In the genomic region with DNA sequence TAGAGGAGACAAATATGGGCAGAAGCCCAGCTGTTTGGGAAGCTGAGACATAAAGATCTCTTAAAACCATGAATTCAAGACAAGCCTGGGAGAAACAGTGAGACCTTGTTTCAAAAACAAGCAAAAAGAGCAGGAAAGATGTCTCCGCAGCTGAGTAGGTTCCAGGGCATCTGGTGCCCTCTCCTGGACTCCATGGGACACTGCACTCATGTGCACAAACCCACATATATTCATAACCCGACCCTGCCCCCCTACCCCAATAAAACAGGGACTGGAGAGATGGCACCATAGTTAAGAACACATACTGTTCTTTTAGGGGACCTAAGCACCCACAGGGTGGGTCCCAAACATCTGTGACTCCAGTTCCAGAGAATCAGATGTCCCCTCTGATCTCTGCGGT, we compare ENCODE assay signal across 9 mouse cellular contexts. TPM values are rescaled to one million over a fixed set of nuclear protein-coding genes. Genes with fewer than 3 reads are reported as not detected.
DNase-seq lines count a peak whose midpoint lies in the region; ATAC-seq and TF ChIP-seq lines count a peak whose summit lies in the region.
"Had no signal": no experiment of that assay in that cellular context is flagged by ENCODE, and none has a peak within 500 bp of the region (broad histone marks: within the 10 kb centered on the region; RNA-seq: fewer than 3 reads in every experiment).

No protein-coding gene starts in this region.

- POLR2A ChIA-PET in Patski (lab: Charles Lee) = no interaction called here

- H3K4me1 ChIP-seq in liver, postnatal 0 days (ENCODE audit: insufficient read depth) = no peaks in the 10 kb centered on the region
- no peaks in the 10 kb centered on the region for H3K4me1 ChIP-seq in liver, embryonic 11.5 days (replicated peaks; ENCODE audit: control insufficient read depth, insufficient read depth, low read length)

- WGBS in liver, postnatal 0 days (ENCODE audit: insufficient replicate concordance) = 67% methylated on average over 3 of the region's 3 CpGs
- 61% methylated on average over 3 of the region's 3 CpGs for WGBS in liver, embryonic 11.5 days

- H3K4me2 ChIP-seq in liver, postnatal 0 days (ENCODE audit: low read depth, low read length) = no peak overlapping the region
- H3K4me2 ChIP-seq in liver, embryonic 11.5 days = no peak overlapping the region

- peak; percentile 62 for TF ChIP-seq CTCF in liver, postnatal 0 days (IDR thresholded peaks at IDR 0.05; ENCODE audit: low read depth)
- peak; percentile 85 for TF ChIP-seq CTCF in Patski (IDR thresholded peaks at IDR 0.05)

- 0 out of 2 replicates have a peak, but pooled peaks have one; percentile 29 for ATAC-seq in frontal cortex, adult (ENCODE audit: low TSS enrichment)
- ATAC-seq in liver, postnatal 0 days = no peak
- no peak for ATAC-seq in liver, embryonic 11.5 days (replicated peaks; ENCODE audit: low FRiP score)
- no peak for ATAC-seq in Patski
- peak; percentile 69 for ATAC-seq in megakaryocyte, adult 5-6 weeks (ENCODE audit: poor library complexity, severe bottlenecking)

- H3K4me3 ChIP-seq in liver, postnatal 0 days (ENCODE audit: low read depth, low read length) = no peak overlapping the region
- H3K4me3 ChIP-seq in liver, embryonic 11.5 days (ENCODE audit: low read depth, low read length) = no peak overlapping the region

- H3K36me3 ChIP-seq in liver, postnatal 0 days (replicated peaks; ENCODE audit: insufficient read depth, low read length) = no peaks in the 10 kb centered on the region
- H3K36me3 ChIP-seq in liver, embryonic 11.5 days (ENCODE audit: control insufficient read depth, insufficient read depth, low read length) = no peaks in the 10 kb centered on the region

- DNase-seq in frontal cortex, postnatal 14 days (ENCODE audit: low spot score in 2 of 2) = no peak
- DNase-seq in liver, postnatal 0 days = no peak
- no peak for DNase-seq in liver, embryonic 11.5 days (ENCODE audit: low spot score)
- DNase-seq in Patski (ENCODE audit: low read depth, low spot score) = no peak
- DNase-seq in testis, postnatal 10 days (ENCODE audit: low spot score) = no peak
- DNase-seq in adrenal gland, postnatal 10 days = no peak
- DNase-seq: right cerebral cortex, postnatal 25 days had no signal

- H3K27me3 ChIP-seq in liver, postnatal 0 days (ENCODE audit: insufficient read depth, low read length) = no peaks in the 10 kb centered on the region
- H3K27me3 ChIP-seq in liver, embryonic 11.5 days (replicated peaks; ENCODE audit: control insufficient read depth, insufficient read depth, low read length) = no peaks in the 10 kb centered on the region
- no peaks in the 10 kb centered on the region for H3K27me3 ChIP-seq in Patski

- in situ Hi-C loops in Patski (cut with MboI; ENCODE audit: low pct_unique_long_range_greater_than_20kb) = loop anchor here (5.0 to 10.0 kb wide), 2 partner anchors 61 to 159 kb away; a partner anchor contains a TSS

- no peaks in the 10 kb centered on the region for H3K9me3 ChIP-seq in liver, postnatal 0 days (ENCODE audit: low read length)
- no peaks in the 10 kb centered on the region for H3K9me3 ChIP-seq in liver, embryonic 11.5 days (ENCODE audit: control insufficient read depth, low read length)

- H3K9ac ChIP-seq in liver, postnatal 0 days (replicated peaks) = no peak overlapping the region
- no peak overlapping the region for H3K9ac ChIP-seq in liver, embryonic 11.5 days (ENCODE audit: low read depth, low read length)

- no peak for TF ChIP-seq EP300 in liver, postnatal 0 days (IDR thresholded peaks at IDR 0.05; ENCODE audit: low read depth)

- CTCF ChIA-PET in Patski (lab: Charles Lee) = interaction anchor here (1.0 to 2.5 kb wide), 5 partner anchors 27 to 60 kb away, joined by 4 to 13 read pairs (median 4); a partner anchor contains a TSS

- H3K27ac ChIP-seq in liver, postnatal 0 days (ENCODE audit: low read depth) = no peak overlapping the region
- H3K27ac ChIP-seq in liver, embryonic 11.5 days (ENCODE audit: low read depth, low read length) = no peak overlapping the region

RNA-seq across cellular contexts. Expression of a gene that starts 8.0 kb away (rescaled TPM):
- 0.94 and 1.1 TPM in 2 replicates for polyA plus RNA-seq in liver, postnatal 0 days (2015; fragmentation: Nextera tagmentation; extraction: Ambion mirVana)
- 1.2 and 1.3 TPM in 2 replicates for polyA plus RNA-seq in liver, embryonic 11.5 days (2014; fragmentation: Nextera tagmentation; extraction: Ambion mirVana)
- polyA plus RNA-seq in Patski (2021) = 39.8 TPM
- total RNA-seq in megakaryocyte, adult 5-6 weeks (2015) = 0.59 and 1.1 TPM in 2 replicates
- 1.6 and 1.7 TPM in 2 replicates for total RNA-seq in megakaryocyte, adult 5-6 weeks (2017)
- 10 to 100 TPM; 35.4 to 37.8 TPM for total RNA-seq in adrenal gland, postnatal 10 days (2021)

RNA-seq across cellular contexts. Expression of a gene that starts 39.3 kb away (rescaled TPM):
- polyA plus RNA-seq in liver, postnatal 0 days (2015; fragmentation: Nextera tagmentation; extraction: Ambion mirVana) = 7.7 and 8.4 TPM in 2 replicates
- 31.4 and 33.1 TPM in 2 replicates for polyA plus RNA-seq in liver, embryonic 11.5 days (2014; fragmentation: Nextera tagmentation; extraction: Ambion mirVana)
- 93.1 TPM for polyA plus RNA-seq in Patski (2021)
- total RNA-seq in megakaryocyte, adult 5-6 weeks (2015) = 15.0 and 18.4 TPM in 2 replicates
- 43.3 and 58.0 TPM in 2 replicates for total RNA-seq in megakaryocyte, adult 5-6 weeks (2017)
- 100 to 1,000 TPM; 108 to 128 TPM for total RNA-seq in adrenal gland, postnatal 10 days (2021)

Comparison
In these comparisons a context has a peak if more than half of its experiments do, and no peak if none do; other contexts are left out.
1. ATAC-seq: peak in frontal cortex, adult (single experiment) and megakaryocyte, adult 5-6 weeks (single experiment); none in liver, postnatal 0 days (single experiment), liver, embryonic 11.5 days (single experiment) and Patski (single experiment).
2. RNA of a gene that starts 8.0 kb away (polyA plus RNA-seq): 39.8 TPM in Patski (single experiment); 1.2 to 1.3 TPM in liver, embryonic 11.5 days and 0.94 to 1.1 TPM in liver, postnatal 0 days; every median in the first group is over 10 times any median in the second.